Mouse (Mus musculus) midbrain, embryonic 16.5 days (tissue): Measurements from ENCODE around the gene Pxn. TPM values are rescaled to one million over a fixed set of nuclear protein-coding genes. Genes with fewer than 3 reads are reported as not detected.
A peak's percentile ranks its signal among the peaks of the same experiment; 100 is the strongest.

Experiments
- ATAC-seq: fragments of 200-750 bp; cut with Nextera tagmentation; 2 replicates; pipeline ENCODE4 v1.8.0; 2017; ENCODE audit warnings: moderate TSS enrichment
- H3K27ac ChIP-seq: fragments of 300-500 bp; sonication (generic); 2 replicates; pipeline ENCODE4 v1.5.1; 2014; ENCODE audit warnings: mild to moderate bottlenecking, low read length, mixed read lengths
- H3K27me3 ChIP-seq: fragments of 300-500 bp; sonication (generic); 2 replicates; pipeline ENCODE4 v1.6.1; 2014; ENCODE audit warnings: low read depth, low read length, mixed read lengths; ENCODE audit not compliant: control insufficient read depth, insufficient read depth
- H3K36me3 ChIP-seq: fragments of 300-500 bp; sonication (generic); 2 replicates; pipeline ENCODE4 v1.6.1; 2014; ENCODE audit warnings: mild to moderate bottlenecking, low read length, moderate library complexity, mixed read lengths; ENCODE audit not compliant: control insufficient read depth, insufficient read depth
- H3K4me1 ChIP-seq: fragments of 300-500 bp; sonication (generic); 2 replicates; pipeline ENCODE4 v1.6.1; 2014; ENCODE audit warnings: mild to moderate bottlenecking, low read length, mixed read lengths; ENCODE audit not compliant: control insufficient read depth, insufficient read depth
- H3K4me2 ChIP-seq: fragments of 300-500 bp; sonication (generic); 2 replicates; pipeline ENCODE4 v1.6.1; 2014; ENCODE audit warnings: mild to moderate bottlenecking, low read length, mixed read lengths
- H3K4me3 ChIP-seq: fragments of 300-500 bp; sonication (generic); 2 replicates; pipeline ENCODE4 v1.5.1; 2014; ENCODE audit warnings: low read depth, mild to moderate bottlenecking, low read length, moderate library complexity, mixed read lengths
- H3K9ac ChIP-seq: fragments of 300-500 bp; sonication (generic); 2 replicates; pipeline ENCODE4 v1.6.1; 2014; ENCODE audit warnings: low read depth, low read length, mixed read lengths
- H3K9me3 ChIP-seq: fragments of 300-500 bp; sonication (generic); replicated peaks from 2 replicates; pipeline ENCODE4 v1.6.1; 2014; ENCODE audit warnings: mild to moderate bottlenecking, low read length, mixed read lengths; ENCODE audit not compliant: control insufficient read depth, poor library complexity, severe bottlenecking
- WGBS: fragments of 180-500 bp; shearing (Covaris S2); extraction: QIAGEN DNeasy Blood & Tissue Kit; methylation state at CpG from one replicate; pipeline ENCODE4 v1.1.7; 2014; 5-methylcytosine and 5-hydroxymethylcytosine counted together
- polyA plus RNA-seq: library from polyadenylated mRNA; unstranded; fragments of >200 nt; fragmentation: Nextera tagmentation; extraction: Ambion mirVana; gene quantifications from 2 replicates; pipeline ENCODE4 v1.2.1, GENCODE M21; 2015

Pxn gene
- polyA plus RNA-seq, 1 experiment from 2014 or later = 18.3 TPM

DNA sequence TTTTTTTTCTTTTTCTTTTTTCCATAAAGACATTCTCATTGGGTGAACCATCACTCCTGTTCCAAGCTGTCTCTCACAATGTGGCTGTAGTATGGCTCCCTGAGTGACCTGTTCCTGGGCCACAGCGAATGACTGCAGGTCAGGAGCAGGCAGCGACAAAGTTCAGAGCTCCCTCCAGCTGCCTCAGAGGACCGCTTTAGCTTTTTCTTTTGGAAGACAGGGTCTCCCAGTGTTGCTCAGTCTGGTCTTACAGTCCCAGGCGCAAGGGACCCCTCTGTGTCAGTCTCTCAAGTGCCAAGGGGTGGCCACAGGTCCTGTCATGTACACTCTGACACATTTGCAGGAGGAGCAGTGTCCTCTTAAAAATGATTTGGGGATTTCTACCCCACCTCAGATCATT, 16.1 kb downstream of the Pxn start:
- no peak overlapping the region for H3K4me2 ChIP-seq
- no peak for ATAC-seq
- no peak overlapping the region for H3K4me3 ChIP-seq
- H3K27me3 ChIP-seq = no peaks in the 10 kb centered on the region
- H3K9ac ChIP-seq = no peak overlapping the region
- WGBS = 84% methylated on average over 4 of the region's 4 CpGs
- H3K27ac ChIP-seq = no peak overlapping the region
- no peaks in the 10 kb centered on the region for H3K9me3 ChIP-seq
- H3K36me3 ChIP-seq = no peaks in the 10 kb centered on the region
- H3K4me1 ChIP-seq = peaks cover 5% of the 10 kb centered on the region; the same call in 1 of the 2 replicates

DNA sequence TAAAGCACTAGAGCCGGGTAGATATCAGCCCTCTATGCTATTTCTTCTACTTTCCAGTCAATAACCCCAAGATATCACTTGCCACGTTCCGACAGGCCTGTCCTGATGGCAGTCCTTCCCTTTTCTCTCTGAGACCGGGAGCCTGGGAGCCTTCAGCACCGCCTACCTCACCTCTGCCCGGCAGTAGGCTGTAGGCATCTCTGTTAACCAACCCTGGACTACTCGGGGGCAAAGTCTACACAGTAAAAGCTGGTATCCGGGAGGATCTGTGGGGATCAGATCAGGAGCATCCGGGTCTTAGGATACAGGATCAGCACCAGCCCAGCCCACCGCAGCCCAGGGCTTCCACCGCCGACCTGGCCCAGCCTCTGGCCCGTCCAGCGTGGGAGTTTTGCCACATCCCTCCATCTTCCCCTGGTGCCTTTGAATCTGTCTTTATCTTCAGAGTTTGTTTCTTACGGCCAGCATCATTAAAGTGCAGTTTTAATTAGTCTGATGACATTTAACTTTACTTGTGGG, 16.6 kb downstream of the Pxn start:
- WGBS = 81% methylated on average over 15 of the region's 15 CpGs
- no peak overlapping the region for H3K9ac ChIP-seq
- H3K27me3 ChIP-seq = no peaks in the 10 kb centered on the region
- no peak overlapping the region for H3K4me3 ChIP-seq
- no peak overlapping the region for H3K27ac ChIP-seq
- H3K36me3 ChIP-seq = no peaks in the 10 kb centered on the region
- no peak for ATAC-seq
- peaks cover 5% of the 10 kb centered on the region; the same call in 1 of the 2 replicates for H3K4me1 ChIP-seq
- no peaks in the 10 kb centered on the region for H3K9me3 ChIP-seq
- H3K4me2 ChIP-seq = no peak overlapping the region

DNA sequence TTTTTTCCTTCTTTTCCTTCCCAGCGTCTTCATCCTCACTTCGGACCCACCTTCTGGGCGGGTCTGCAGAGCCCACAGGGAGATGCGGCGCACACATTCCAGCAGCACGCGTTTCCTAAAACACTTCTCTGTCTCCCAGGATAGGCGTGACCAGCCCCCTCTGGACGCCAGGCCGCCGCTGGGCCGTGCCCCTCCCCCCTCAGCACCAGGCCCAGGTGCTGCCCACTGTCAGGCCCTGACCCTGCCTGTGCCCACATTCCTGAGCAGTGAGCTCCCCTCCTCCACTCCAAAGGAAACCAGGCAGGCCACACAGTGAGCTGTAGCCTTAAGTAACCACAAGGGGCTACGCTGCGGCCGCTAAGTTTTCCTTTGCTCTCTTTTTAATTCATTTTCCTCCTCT, 17.5 kb downstream of the Pxn start:
- no peak for ATAC-seq
- H3K9ac ChIP-seq = 0 out of 2 replicates have a peak overlapping the region, but pooled peaks have one; percentile 28
- no peaks in the 10 kb centered on the region for H3K27me3 ChIP-seq
- 7% methylated on average over 15 of the region's 15 CpGs for WGBS
- H3K4me3 ChIP-seq = no peak overlapping the region
- H3K9me3 ChIP-seq = no peaks in the 10 kb centered on the region
- no peak overlapping the region for H3K4me2 ChIP-seq
- no peak overlapping the region for H3K27ac ChIP-seq
- H3K36me3 ChIP-seq = no peaks in the 10 kb centered on the region
- H3K4me1 ChIP-seq = peaks cover 5% of the 10 kb centered on the region; the same call in 1 of the 2 replicates

DNA sequence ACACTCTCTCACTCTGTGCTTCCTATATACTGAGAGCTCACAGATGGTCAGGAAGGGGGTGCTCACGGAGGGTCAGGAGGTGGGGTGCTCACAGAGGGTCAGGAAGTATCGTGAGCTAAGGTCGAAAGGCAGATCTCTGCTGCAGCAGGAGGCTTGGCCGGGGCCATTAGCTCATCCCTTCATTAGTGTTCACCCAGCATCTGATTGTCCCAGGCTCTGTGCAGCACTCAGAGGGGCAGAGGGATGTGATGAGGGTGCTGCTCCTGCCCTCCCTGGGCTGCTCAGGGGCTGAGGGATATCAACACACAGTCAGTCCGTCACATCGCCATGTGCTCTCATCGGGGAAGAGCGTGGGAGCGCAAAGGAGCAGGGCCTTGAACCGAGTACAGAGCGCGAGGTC, 18.0 kb downstream of the Pxn start:
- WGBS = 58% methylated on average over 12 of the region's 12 CpGs

DNA sequence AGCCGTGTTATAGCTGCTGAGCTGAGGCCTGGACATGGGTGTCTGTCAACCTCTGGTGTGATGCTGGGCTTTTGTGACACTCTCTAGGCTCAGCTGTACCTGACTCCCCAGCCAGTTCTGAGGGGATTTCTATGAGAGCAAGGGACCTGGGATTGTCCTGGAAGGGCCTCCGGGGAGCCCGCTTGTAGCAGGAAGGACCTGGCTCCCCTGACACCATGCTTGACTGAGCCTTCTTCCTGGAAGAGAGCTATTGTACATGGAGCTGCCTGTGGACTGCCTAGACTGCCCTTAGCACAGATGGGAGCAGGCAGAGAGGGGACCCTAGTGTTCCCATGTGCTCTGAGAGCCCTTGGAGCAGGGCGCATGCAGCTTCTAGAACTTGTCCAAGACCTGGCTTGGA, 18.9 kb downstream of the Pxn start:
- no peaks in the 10 kb centered on the region for H3K36me3 ChIP-seq
- peaks cover 5% of the 10 kb centered on the region; the same call in 1 of the 2 replicates for H3K4me1 ChIP-seq
- no peaks in the 10 kb centered on the region for H3K9me3 ChIP-seq
- no peak overlapping the region for H3K9ac ChIP-seq
- H3K27me3 ChIP-seq = no peaks in the 10 kb centered on the region
- no peak overlapping the region for H3K4me3 ChIP-seq
- WGBS = 92% methylated on average over 4 of the region's 4 CpGs
- H3K27ac ChIP-seq = no peak overlapping the region
- ATAC-seq = no peak
- no peak overlapping the region for H3K4me2 ChIP-seq

More for the DNA sequence above, 18.0 kb downstream of the Pxn start:
- ATAC-seq = no peak; the same call in 1 of the 2 replicates
- no peaks in the 10 kb centered on the region for H3K36me3 ChIP-seq
- H3K9ac ChIP-seq = 0 out of 2 replicates have a peak overlapping the region, but pooled peaks have one; percentile 28
- no peaks in the 10 kb centered on the region for H3K27me3 ChIP-seq
- H3K4me2 ChIP-seq = no peak overlapping the region
- H3K9me3 ChIP-seq = no peaks in the 10 kb centered on the region
- peaks cover 5% of the 10 kb centered on the region; the same call in 1 of the 2 replicates for H3K4me1 ChIP-seq
- H3K27ac ChIP-seq = no peak overlapping the region
- H3K4me3 ChIP-seq = no peak overlapping the region

DNA sequence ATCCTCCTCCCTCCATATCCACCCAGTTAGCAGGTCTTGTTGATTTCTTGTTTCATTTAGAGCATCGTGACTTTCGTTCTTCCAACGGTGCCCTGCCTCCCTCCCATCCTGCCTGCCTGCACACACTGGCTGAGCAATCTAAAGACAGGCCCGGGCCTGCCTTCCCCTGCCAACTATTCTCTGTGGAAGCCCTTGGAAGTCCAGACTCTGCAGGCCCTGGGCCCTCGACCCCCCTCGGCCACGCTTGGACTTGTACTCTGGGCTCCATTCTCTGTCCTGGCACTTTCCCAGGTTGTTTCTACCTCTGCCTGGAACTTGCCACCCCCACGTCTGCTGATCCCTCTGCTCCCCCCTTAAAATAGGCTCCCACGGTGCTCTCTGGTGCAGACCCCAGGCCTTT, 19.5 kb downstream of the Pxn start:
- H3K36me3 ChIP-seq = no peaks in the 10 kb centered on the region
- H3K9ac ChIP-seq = no peak overlapping the region
- ATAC-seq = no peak
- H3K9me3 ChIP-seq = no peaks in the 10 kb centered on the region
- no peak overlapping the region for H3K4me3 ChIP-seq
- H3K4me1 ChIP-seq = peaks cover 5% of the 10 kb centered on the region
- no peaks in the 10 kb centered on the region for H3K27me3 ChIP-seq
- 77% methylated on average over 9 of the region's 9 CpGs for WGBS
- no peak overlapping the region for H3K4me2 ChIP-seq
- H3K27ac ChIP-seq = no peak overlapping the region

DNA sequence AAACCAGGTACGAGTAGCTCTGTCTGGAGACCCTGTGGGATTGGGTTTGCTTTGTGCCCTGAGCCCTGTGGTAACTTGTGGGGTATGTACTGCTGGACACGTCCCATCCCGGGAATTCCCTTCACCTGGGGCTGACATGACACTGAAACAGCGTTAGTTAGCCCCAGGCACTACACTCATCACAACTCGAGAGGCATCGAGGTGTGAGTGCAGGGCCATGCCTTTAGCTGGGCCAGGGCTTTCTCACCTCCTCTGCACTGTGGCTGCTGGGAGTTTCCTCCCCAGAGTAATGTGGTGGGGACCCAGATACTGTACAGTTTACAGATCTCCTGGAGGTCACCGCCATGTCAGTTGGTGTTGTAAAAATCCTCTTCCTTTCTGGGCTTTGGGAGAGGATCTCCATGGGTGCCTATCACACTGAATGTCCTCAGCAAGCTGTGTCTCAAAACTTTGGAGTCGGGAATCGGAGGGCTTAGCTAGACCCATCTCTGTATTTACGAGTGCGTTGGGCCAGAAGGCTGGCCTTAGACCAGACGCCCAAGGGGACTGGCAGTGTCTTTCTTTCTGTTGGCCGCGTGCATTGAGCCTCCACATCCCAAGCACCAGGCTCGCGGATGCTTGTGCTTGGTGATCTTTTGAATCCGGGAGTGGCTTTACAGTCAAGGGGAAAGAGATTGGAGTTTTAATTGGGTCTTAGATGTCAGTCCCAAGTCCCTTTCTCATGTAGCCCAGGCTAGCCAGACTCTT, 20.2 kb downstream of the Pxn start:
- Histone ChIP-seq H3K27ac (no peak overlapping the region), H3K4me3 (no peak overlapping the region), H3K9ac (no peak overlapping the region), H3K27me3 (no peaks in the 10 kb centered on the region), H3K9me3 (no peaks in the 10 kb centered on the region), H3K4me2 (no peak overlapping the region), H3K4me1 (peaks cover 11% of the 10 kb centered on the region), H3K36me3 (no peaks in the 10 kb centered on the region)
- WGBS = 86% methylated on average over 17 of the region's 17 CpGs
- ATAC-seq = no peak

DNA sequence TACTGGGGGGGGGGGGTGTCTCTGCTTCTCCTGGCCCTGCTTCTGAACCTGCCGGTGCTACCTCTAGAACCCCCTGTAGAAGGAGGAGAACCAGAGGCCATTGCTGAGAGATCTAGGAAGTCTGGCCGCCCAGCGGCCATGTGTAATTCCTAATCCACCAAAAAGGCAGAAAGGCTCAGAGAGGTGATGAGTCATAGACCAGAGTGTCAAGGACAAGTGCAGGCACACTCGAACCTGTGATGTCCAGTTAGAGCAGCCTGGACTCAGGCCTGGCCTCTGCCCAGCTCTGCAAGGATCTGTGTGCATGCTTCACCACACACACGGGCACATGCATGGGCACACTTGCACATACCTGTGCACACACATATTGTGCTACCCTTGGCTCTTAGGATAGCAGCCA, 21.7 kb downstream of the Pxn start:
- Histone ChIP-seq H3K9me3 (no peaks in the 10 kb centered on the region), H3K36me3 (no peaks in the 10 kb centered on the region), H3K9ac (no peak overlapping the region), H3K4me3 (no peak overlapping the region), H3K27me3 (no peaks in the 10 kb centered on the region), H3K4me1 (peaks cover 11% of the 10 kb centered on the region), H3K27ac (no peak overlapping the region), H3K4me2 (no peak overlapping the region)
- WGBS = 91% methylated on average over 5 of the region's 5 CpGs
- ATAC-seq = no peak

DNA sequence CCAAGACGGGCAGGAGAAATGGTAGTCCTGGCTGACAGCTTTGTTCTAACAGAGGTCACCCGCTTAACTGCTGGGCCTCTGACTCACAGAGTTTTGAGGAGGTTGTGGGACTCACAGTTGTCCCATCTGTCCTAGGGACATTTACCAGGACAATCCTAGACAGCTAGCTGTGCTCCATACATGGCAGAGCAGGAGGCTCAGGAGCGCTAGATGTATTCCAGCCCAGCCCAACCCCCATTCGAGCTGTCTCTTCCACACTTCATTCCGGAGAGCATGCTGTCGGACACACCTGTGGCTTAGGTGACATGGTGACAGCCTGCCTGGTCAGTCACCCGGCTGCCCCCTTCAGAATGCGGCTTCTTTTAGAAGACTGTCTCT, 22.9 kb downstream of the Pxn start:
- H3K9me3 ChIP-seq = no peaks in the 10 kb centered on the region
- no peak for ATAC-seq
- no peak overlapping the region for H3K4me2 ChIP-seq
- H3K9ac ChIP-seq = no peak overlapping the region
- H3K4me1 ChIP-seq = peaks cover 7% of the 10 kb centered on the region
- no peaks in the 10 kb centered on the region for H3K36me3 ChIP-seq
- H3K27me3 ChIP-seq = no peaks in the 10 kb centered on the region
- WGBS = 87% methylated on average over 8 of the region's 8 CpGs
- H3K27ac ChIP-seq = no peak overlapping the region; the same call in 1 of the 2 replicates
- H3K4me3 ChIP-seq = no peak overlapping the region
